ENCODE assay signal across 7 mouse cellular contexts in the genomic region with DNA sequence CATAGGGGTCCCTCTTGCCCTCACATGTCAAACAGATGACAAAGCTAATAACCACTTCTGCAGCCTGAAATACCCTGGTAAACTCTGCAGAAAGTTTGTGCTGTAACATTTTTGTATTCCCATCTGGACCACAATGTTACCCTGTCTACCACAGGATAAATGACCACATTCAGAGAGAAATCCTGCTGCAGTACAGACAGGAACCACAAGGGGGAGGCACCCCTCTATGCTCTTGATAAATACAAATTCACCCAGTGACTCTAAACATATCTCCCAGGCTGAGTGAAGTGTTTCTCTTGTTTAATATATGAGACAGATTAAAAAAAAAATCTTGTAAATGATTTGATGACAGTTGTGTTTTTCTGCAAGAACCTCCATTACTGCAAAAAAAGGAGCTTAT.
DNase-seq lines count a peak whose midpoint lies in the region; ATAC-seq and TF ChIP-seq lines count a peak whose summit lies in the region.
"Not testable (repeated sequence)": the region's sequence is repeated elsewhere in the genome, so short reads cannot be mapped to it uniquely, and the experiment has no call there.

No protein-coding gene starts in this region.

- not testable (repeated sequence) for H3K36me3 ChIP-seq in intestine, postnatal 0 days (ENCODE audit: control insufficient read depth, insufficient read depth); thymus, adult 2 months (ENCODE audit: control insufficient read depth, insufficient read depth, low read length)

- not testable (repeated sequence) for H3K4me3 ChIP-seq in intestine, postnatal 0 days (ENCODE audit: low read depth, low read length); thymus, adult 2 months (ENCODE audit: control insufficient read depth, insufficient read depth, low read length)

- H3K4me1 ChIP-seq in intestine, postnatal 0 days (replicated peaks; ENCODE audit: control insufficient read depth, insufficient read depth, low read length); thymus, adult 2 months (replicated peaks; ENCODE audit: control insufficient read depth, insufficient read depth, low read length): not testable (repeated sequence)

- peak; percentile 57 for ATAC-seq in common myeloid progenitor, adult 5-6 weeks (replicated peaks; ENCODE audit: low read depth, poor library complexity, severe bottlenecking)
- ATAC-seq in granulocyte monocyte progenitor cell, adult 5-6 weeks (replicated peaks; ENCODE audit: poor library complexity, severe bottlenecking), result peak; percentile 57; the same call in 1 of the 2 replicates
- not testable (repeated sequence) for ATAC-seq in intestine, postnatal 0 days

- not testable (repeated sequence) for H3K9me3 ChIP-seq in intestine, postnatal 0 days (ENCODE audit: control insufficient read depth)

- H3K27ac ChIP-seq in intestine, postnatal 0 days (ENCODE audit: low read depth, low read length); thymus, adult 2 months (ENCODE audit: control insufficient read depth, insufficient read depth, low read length): not testable (repeated sequence)

- TF ChIP-seq CTCF in intestine, postnatal 0 days (IDR thresholded peaks at IDR 0.05; ENCODE audit: low read depth), result peak; percentile 48
- TF ChIP-seq CTCF in thymus, adult 2 months (IDR thresholded peaks at IDR 0.05; ENCODE audit: borderline replicate concordance, control insufficient read depth, extremely low read depth, insufficient read depth, low read length, poor library complexity), result not testable (repeated sequence)

- not testable (repeated sequence) for TF ChIP-seq POLR2A in thymus, adult 2 months (IDR thresholded peaks at IDR 0.05; ENCODE audit: control insufficient read depth, extremely low read depth, insufficient read depth, low read length, poor library complexity)

- H3K4me2 ChIP-seq in intestine, postnatal 0 days (replicated peaks; ENCODE audit: low read depth), result not testable (repeated sequence)

- not testable (repeated sequence) for H3K27me3 ChIP-seq in intestine, postnatal 0 days (replicated peaks; ENCODE audit: control insufficient read depth, insufficient read depth, low read length); thymus, adult 2 months (ENCODE audit: control insufficient read depth, insufficient read depth, low read length)

- H3K9ac ChIP-seq in intestine, postnatal 0 days (ENCODE audit: low read depth, low read length), result not testable (repeated sequence)

- peak; percentile 5 to 15 for DNase-seq in layer of hippocampus, postnatal 10 days (ENCODE audit: low spot score in 2 of 2)
- DNase-seq in lung, postnatal 10 days, result peak; percentile 1
- DNase-seq in retina, embryonic 14.5 days (ENCODE audit: low spot score), result peak; percentile 40
- DNase-seq in thymus, adult 2 months, result peak; percentile 59

Comparison
In these comparisons a context has a peak if more than half of its experiments do, and no peak if none do; other contexts are left out.
1. DNase-seq: peak in every context shown above with its lines; median percentile 59 in thymus, adult 2 months; 40 in retina, embryonic 14.5 days; 10 in layer of hippocampus, postnatal 10 days; 1 in lung, postnatal 10 days.